Mouse (Mus musculus) Muller cell, postnatal 12 days (primary cell): ENCODE data around the gene Ptgr1.

ENCODE experiments used
- DNase-seq: peaks from one replicate; pipeline ENCODE4 v3.0.0-alpha.2; 2015; ENCODE audit errors: inconsistent ontology term

Ptgr1 gene

DNA sequence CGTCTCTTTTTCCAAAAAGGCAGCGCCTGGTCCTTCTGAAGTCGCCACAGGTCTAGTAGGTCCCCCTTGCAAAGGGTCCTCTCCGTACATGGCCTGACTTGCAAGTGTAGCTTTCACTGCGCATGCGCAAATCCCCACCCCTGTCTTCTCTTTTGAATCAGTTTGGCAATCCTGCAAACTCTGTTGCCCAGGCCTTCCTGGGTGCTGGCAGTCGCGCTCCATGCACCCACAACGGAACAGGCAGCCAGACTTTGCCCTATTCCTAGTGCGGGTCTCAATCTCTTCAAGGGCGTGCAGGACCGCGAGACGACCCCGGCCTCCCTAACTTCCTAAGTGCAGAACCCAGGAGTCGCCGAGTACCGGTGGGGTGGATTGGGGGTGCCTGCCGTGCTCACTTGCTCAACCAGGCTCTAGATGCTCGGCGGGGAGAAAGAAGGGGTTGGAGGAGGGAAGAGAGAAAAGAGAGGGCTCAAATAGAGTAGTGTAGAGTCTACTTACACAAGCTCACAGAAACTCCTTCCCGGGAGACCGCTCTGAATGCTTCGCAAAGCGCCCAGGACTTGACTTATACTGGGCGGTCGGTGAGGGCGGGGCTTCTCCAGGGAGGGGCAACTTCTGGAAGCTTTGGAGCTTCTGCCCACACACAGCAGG lies at the start of gene Ptgr1:
Gene Ptgr1 (minus strand): TSS at position 580 of the 651 bp plus-strand sequence.
- peak; percentile 73 for DNase-seq

DNA sequence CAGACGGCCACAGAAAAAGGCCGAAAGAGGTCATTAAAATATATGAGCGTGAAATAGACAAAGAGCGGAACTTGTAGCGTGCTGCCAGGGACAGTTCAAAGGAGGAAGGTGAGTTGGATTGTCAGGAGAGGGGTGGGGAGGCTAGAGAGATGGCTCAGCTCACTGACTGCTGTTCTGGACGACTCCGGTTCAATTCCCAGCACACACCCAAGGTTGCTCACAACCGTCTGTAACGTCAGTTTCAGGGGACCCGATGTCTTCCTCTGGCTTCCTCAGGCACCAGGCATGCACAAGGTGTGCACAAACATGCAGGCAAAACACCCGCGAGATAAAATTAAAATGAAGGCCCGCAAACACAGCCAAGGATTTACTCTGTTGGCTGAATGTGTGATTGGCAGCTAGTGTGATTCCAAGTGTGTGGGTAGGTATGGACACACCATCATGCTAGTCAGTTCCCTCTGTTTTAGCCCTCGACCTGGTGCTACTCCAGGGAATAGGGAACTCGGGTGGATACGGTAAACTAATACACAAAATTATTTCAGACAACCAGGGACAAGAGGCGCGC lies 48.9 kb upstream of the Ptgr1 start:
- DNase-seq: peak; percentile 9

- DNase-seq: peak; percentile 75
These were observed 48.2 kb upstream of the Ptgr1 start, which contains the start of gene Gng10 for GRCm38 (mm10) chr4:59034918-59035785. TSS of gene Gng10 (plus strand) at chr4:59035088.

- DNase-seq: no peak
These were observed 47.5 kb upstream of the Ptgr1 start for GRCm38 (mm10) chr4:59034325-59034917.

DNA sequence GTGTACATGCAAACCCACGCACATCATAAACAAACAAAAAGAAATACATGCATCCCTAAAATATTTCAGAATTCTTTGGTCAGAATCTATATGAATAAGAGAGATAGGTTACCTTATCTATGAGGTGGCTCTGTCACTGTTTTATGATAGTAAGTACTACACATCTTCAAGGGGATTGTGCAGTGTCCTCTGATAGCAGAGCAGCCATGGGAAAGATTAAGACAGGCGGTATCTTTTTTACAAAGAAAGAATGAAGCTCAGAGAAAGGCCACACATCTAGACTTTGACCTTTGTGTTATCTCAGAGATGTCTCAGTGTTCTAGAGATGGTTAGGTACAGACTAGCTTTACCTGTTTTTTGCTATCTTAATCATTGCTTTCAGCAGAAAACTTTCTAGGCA lies 30.0 kb upstream of the Ptgr1 start:
- no peak for DNase-seq

- no peak for DNase-seq
These were observed 28.3 kb upstream of the Ptgr1 start for GRCm38 (mm10) chr4:59015181-59015580.

DNA sequence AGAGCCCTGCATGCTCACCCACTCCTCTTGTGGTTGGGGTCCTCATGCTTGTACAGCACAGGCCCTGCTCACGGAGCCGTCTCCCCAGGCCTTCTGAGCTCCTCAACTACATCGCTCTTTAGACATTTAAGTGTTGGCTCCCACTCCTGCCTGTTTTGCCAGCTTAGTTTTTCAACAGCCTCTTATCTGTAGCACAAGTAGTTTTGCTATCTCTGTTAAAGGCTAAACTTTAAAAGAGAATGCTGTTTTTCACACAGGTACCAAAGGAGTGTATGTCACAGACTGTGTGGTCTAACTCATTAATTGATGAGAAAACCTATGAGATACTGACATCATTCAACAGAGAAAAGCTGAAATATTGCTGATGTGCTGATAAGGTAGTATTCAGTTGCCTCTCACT lies 24.5 kb upstream of the Ptgr1 start:
- no peak for DNase-seq

- DNase-seq: no peak
These were observed 22.8 kb upstream of the Ptgr1 start for GRCm38 (mm10) chr4:59009696-59010095.

DNA sequence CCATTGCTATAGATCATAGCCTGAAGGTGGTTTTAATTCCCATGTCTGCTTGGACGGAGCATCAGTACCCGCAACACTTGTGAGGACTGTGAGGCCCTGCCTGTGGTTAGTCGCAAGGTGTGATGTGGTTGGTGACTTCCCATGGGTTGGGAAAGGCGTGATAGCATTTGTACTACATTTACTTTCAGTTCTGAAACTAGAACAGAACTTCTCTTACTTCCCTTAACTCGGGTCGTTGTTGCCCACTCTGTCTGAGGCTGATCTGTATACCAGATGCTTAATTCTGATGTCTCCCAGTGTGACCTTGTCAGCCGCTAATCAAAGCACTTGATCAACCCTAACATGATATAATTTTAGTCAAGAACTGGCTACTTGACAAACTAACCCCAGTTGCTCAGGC lies 22.3 kb upstream of the Ptgr1 start:
- no peak for DNase-seq

DNA sequence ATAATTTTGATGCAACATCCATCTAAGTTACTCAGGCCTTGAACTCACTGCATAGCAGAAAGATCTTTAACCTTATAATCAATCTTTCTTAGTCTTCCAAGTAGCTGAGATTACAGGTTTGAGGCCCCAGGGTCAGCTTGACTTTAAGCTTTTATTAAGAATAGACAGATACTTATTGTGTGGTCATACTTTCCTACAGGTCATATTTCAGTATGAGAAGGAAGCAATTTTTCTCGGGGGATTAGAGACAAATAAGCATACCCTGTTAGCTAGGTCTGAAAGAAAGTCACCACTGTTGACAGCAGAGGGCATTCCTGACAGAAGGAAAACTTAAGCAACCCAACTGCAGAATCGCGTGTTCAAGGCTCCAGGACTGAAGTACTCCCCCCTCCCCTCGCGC lies 21.1 kb upstream of the Ptgr1 start:
- no peak for DNase-seq

GRCm38 (mm10) chr4:59007016-59007415 lies 20.1 kb upstream of the Ptgr1 start:
- DNase-seq: no peak

GRCm38 (mm10) chr4:59006211-59006610 lies 19.3 kb upstream of the Ptgr1 start:
- DNase-seq: no peak

- DNase-seq: no peak
These were observed 16.9 kb upstream of the Ptgr1 start for GRCm38 (mm10) chr4:59003806-59004200.

GRCm38 (mm10) chr4:59002948-59003805 lies 16.3 kb upstream of the Ptgr1 start, which contains the start of gene Gm20503:
TSS of gene Gm20503 (plus strand) at chr4:59003210.
- peak; percentile 93 for DNase-seq

- no peak for DNase-seq
These were observed 13.7 kb upstream of the Ptgr1 start for GRCm38 (mm10) chr4:59000614-59001013.

DNA sequence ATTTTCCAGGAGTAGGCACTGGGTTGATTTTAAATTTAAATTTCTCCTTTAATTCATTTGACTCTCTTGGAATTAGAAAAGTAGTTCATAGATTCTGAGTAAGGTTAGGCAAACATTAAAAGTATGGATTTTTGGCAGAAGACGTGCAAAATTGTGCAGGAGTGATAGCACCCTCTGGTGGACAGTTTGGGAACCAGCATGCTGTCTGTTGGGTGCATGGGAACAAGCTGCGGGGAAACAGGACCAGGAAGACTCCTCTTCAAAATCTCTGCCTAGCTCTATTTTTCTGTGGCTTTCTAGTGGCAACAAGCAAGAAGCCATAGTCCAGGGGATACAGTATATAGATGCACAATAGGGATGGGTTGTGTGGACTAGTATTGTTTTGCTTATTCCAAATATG lies 12.8 kb upstream of the Ptgr1 start:
- peak; percentile 47 for DNase-seq

GRCm38 (mm10) chr4:58998688-58999087 lies 11.8 kb upstream of the Ptgr1 start:
- DNase-seq: no peak

- DNase-seq: no peak
These were observed 10.2 kb upstream of the Ptgr1 start for GRCm38 (mm10) chr4:58997081-58997480.

- no peak for DNase-seq
These were observed 8.4 kb upstream of the Ptgr1 start for GRCm38 (mm10) chr4:58995251-58995693.

DNA sequence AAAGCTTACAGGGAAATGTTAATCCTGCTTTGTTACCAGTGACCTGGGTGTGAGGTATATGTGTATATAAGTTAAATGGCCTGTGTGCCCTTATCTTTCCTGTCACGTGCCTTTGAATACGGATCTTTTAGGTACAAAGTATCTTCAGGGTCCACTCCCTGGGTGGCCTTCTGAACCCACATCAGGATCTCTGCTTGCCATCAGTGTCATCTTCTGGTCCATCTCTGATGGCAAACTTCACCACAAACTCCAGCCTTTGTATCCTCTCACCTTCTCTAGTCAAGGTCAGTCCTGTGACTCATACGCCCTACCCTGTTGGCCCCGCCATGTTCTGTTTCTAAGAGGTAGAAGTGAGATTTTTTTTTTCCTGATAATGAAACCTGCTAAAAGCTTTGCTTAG lies 7.8 kb upstream of the Ptgr1 start, which contains the start of gene Dnajc25:
Gene Dnajc25 (plus strand): TSS at position 301 of the 400 bp plus-strand sequence.
- no peak for DNase-seq

- no peak for DNase-seq
These were observed 5.3 kb upstream of the Ptgr1 start for GRCm38 (mm10) chr4:58992195-58992594.
